Mouse (Mus musculus): ENCODE data around the gene Cog4.
"Not testable (repeated sequence)": the region's sequence is repeated elsewhere in the genome, so short reads cannot be mapped to it uniquely, and the experiment has no call there.

Gene Cog4

DNA sequence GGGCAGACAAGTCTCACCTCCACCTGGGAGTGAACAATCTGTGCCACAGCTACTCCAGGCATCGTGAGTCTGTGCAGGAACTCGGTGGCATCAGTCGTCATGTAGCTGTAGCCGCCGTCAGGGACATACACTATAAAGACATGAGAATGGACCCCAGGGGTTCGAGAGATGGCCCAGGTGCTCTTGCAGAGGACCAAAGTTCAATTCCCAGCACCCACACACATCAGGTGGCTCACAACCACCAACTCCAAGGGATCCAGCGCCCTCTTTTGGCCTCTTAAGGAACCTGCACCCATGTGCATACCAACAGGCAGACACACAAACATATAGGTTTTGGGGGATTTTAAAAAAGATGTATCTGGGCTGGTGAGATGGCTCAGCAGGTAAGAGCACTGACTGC is 45.6 kb downstream of the Cog4 start:
- DNase-seq (ENCODE audit: low spot score) = no peak

GRCm38 (mm10) chr8:110892913-110893312 is 46.5 kb downstream of the Cog4 start:
- DNase-seq (ENCODE audit: low spot score) = no peak

DNA sequence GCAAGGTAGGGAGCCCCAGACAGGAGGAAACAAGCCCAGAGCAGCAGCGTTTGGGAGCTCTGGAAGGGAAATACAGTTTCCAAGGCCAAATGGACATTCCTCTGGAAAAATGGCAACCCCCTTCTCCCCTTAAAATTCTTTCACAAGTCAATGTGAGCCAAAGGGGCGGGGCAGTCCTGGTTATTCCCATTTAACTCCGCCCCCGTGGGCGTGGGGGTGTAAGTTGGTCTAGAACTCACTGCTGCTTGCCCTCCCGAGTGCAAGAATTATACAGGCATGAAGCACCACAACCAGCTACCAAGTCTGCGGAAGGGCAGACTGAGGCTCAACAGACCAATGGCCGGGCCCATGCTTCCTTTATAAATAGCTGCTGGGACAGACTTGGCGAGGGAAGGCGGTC is 48.5 kb downstream of the Cog4 start:
- DNase-seq (ENCODE audit: low spot score) = no peak

GRCm38 (mm10) chr8:110895254-110895653 is 48.9 kb downstream of the Cog4 start:
- no peak for DNase-seq (ENCODE audit: low spot score)

- DNase-seq (ENCODE audit: low spot score) = no peak
Measured at GRCm38 (mm10) chr8:110895812-110896211, 49.4 kb downstream of the Cog4 start.

DNA sequence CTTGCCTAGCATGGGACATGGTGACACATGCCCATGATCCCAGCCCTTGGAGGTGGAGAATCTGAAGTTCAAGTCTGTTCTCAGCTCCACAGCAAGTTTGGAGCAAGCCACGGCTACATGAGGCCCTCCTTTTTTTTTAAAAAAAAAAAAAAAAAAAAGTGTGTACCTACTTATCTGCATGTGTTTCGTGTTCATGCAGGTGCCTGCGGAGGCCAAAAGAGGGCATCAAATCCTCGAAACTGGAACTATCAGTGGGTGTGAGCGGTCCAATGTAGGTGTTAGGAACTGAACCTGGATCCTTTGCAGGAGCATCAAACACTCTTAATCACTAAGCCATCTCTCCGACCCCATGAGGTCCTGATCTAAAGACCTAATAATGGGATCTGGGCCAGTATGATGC is 51.1 kb downstream of the Cog4 start:
- DNase-seq (ENCODE audit: low spot score) = no peak

- no peak for DNase-seq (ENCODE audit: low spot score)
Measured at GRCm38 (mm10) chr8:110901056-110901455, 54.7 kb downstream of the Cog4 start.

- peak; percentile 57 for DNase-seq (ENCODE audit: low spot score)
Measured at GRCm38 (mm10) chr8:110901839-110902578, 55.6 kb downstream of the Cog4 start, which contains the start of gene Fuk. Gene Fuk, minus strand, starts transcription at chr8:110902488.

- DNase-seq (ENCODE audit: low spot score) = no peak
Measured at GRCm38 (mm10) chr8:110902579-110902965, 56.2 kb downstream of the Cog4 start.

- no peak for DNase-seq (ENCODE audit: low spot score)
Measured at GRCm38 (mm10) chr8:110905404-110905803, 59.0 kb downstream of the Cog4 start.

GRCm38 (mm10) chr8:110906682-110907081 is 60.3 kb downstream of the Cog4 start:
- no peak for DNase-seq (ENCODE audit: low spot score)

- not testable (repeated sequence) for DNase-seq (ENCODE audit: low spot score)
Measured at GRCm38 (mm10) chr8:110909850-110910249, 63.5 kb downstream of the Cog4 start.

DNA sequence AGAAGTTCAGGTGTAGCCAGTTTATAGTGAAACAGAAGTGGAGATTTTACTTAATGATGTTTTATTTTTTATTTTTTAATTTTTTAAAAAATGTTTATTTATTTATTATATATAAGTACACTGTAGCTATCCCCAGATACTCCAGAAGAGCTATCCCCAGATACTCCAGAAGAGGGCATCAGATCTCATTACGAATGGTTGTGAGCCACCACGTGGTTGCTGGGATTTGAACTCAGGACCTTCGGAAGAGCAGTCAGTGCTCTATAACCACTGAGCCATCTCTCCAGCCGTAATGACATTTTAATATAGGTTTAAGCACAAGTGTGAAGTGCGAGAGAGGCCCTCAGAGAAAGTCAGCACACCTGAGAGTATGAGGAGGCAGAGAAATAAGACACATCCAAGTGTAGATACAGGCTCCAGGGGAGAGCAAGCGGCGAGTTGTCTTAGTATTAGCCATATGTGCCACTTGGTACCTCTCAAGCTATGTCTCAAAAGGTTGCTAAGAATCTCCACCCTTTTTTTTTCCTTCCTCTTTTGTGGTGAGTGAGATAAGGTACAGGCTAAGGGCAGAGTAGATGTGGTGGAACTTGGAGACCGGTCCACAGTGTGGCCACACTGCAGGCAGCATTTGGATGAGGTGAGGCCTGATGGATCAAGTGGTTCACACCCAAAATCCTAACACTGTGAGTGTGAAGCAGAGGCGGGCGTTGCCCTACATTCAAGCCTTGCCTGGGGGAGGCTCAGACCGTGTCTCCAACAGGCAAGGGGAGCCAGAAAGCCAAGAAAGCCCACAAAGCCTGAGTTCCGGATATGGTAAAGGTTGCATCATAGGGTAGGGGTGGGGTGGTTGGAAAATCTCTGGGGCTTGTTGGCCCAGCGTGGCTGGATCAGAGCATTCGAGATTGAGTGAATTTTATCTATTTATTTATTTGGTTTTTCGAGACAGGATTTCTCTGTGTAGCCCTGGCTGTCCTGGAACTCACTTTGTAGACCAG is 65.5 kb downstream of the Cog4 start:
- no peak for DNase-seq (ENCODE audit: low spot score)

DNA sequence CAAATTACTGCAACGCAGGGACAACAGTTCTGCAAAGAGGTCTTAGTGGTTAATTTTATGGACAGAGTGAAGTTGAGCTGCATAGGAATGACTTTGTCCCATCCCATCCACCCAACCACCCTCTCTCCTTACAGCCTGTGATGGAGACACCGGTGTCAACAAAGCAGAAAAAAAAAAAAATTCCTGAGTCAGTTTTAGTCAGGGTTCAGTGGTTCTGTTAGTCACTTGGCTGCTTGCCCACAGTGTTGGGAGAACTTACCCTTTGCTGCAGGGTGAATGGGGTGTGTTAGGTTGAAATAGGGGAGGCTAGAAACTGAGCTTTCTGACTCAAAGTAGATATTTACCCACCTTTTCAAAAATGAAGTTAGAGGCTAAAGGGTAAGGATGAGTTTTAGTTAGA is 71.0 kb downstream of the Cog4 start:
- DNase-seq (ENCODE audit: low spot score) = no peak

DNA sequence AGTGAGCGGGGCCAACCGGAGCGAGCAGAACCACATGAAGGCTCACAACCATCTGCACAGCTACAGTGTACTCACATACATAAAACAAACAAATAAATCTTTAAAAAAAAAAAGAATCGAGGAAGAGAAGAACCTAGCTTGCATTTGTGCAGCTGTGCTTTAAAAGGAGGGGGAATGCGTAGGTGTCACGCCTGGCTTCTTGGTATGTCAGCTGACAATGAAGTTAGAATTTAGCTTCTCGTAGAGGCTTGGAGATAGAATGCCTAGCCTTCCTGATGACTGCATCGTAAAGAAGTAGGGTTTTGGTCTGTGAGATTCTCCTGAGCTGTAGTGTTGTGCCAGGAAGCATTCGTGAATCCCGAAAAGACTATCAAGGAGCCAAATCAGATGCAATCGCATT is 71.6 kb downstream of the Cog4 start:
- DNase-seq (ENCODE audit: low spot score) = no peak

DNA sequence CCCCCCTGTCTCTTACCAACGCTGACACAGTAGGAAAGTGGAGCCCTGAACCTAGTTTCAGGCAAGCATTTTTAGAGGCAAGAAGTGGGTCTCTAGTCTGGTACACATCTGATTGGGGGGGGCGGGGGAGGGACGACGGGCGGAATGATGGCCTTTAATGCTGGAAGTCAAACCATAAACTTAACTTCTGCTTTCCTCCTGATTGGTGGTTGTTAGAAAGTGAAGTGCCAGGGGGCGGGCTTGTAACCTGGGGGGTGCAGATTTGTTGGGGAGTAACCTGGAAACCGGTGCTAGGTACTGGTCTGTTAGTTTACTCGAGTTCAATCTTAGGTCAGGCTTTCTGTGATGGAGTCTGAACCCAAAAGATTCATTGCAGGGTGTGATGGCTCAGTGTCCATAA is 72.1 kb downstream of the Cog4 start:
- no peak for DNase-seq (ENCODE audit: low spot score)

GRCm38 (mm10) chr8:110919341-110920031 is 73.1 kb downstream of the Cog4 start, which contains the start of gene St3gal2:
Gene St3gal2, plus strand, starts transcription at chr8:110919922.
- DNase-seq (ENCODE audit: low spot score) = peak; percentile 91

DNA sequence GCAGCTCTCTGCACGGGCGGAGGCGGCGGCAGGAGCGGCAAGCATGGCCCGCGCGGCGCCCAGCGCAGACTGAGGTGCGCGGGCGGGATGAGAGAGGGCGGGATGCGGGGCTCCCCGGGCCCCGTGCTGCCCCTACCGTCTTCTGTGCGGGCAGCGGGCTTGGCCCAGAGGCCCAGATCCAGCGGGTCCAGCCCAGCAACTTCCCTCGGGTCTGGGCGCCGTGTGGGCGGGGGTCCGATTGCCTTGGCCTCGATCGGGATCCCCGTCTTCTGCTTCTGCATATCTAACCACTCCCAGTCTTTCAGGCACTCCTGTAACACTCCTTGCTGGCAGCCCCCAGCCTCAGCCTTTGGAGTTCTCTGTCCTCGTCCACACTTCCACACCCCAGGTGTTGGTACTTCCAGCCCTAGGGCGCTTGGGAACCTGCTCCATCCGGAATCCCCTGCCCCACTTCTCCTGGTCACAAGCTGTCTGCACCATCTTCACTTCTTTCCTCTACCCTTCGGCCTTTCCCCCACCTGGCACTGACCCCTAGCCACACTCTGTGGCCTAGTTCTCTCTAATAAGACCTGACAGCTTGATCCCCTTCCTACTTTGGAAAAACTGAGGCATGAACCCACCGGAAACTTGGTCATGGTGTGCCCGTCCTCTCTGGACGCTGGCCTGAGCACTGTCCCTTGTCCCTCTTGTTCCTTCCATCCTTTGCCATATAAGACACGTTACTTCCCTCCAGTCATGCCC is 73.8 kb downstream of the Cog4 start:
- DNase-seq (ENCODE audit: low spot score) = no peak

GRCm38 (mm10) chr8:110920773-110921277 is 74.4 kb downstream of the Cog4 start:
- DNase-seq (ENCODE audit: low spot score) = no peak

DNA sequence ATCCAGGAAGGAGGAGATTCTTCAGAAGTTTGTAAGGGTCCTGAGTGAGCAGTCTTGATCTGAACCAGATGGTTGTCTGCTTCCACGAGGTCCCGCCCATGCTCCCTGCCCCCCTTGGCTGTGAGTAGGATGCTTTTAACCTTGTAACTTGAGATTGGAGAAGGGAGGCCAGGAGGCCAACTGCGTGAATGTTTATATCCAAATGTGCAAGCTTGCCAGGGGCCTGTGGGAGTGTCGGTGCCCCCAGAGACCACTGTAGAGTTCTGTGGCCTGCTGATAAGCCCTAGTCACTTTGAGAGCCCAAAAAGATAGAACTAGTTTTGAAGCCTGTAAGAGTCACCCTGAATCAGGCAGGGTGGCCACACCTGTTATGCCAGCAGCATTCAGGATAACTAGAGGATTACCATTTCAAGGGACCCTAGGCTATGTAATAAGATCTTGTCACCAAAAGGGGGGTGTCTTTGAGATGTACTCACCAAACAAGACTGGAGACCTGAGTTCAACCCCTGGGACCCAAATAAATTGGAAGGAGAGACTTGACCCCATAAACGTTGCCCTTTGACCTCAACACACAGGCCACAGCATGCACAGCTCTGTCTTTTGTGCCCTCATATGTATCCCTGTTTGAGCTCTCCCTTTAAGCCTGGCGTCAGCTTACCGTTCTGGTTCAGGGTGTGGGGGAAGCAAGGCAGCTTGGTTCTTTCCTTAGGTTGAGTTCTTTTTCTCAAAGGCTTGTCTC is 75.3 kb downstream of the Cog4 start:
- DNase-seq (ENCODE audit: low spot score) = no peak

DNA sequence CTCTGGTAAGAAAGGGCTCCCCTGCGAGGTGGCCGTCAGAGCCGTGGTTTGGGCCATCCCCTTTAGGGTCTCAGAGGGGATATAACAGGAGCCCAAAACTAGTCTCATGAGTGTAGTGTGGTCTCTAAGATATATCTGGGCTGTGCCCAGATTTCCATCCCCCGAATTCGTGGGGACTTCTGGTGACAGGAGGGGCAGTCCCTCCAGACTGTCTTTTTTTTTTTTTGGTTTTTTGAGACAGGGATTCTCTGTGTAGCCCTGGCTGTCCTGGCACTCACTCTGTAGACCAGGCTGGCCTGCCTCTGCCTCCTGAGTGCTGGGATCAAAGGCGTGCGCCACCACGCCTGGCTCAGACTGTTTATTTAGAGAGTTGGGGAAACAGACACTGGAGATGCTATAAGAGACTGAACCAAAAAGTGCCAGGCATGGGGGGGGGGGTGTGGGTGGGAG is 79.3 kb downstream of the Cog4 start:
- no peak for DNase-seq (ENCODE audit: low spot score)

All from left cerebral cortex, adult 11 months (tissue).